8 mouse cellular contexts compared by ENCODE assay signal in the genomic region with DNA sequence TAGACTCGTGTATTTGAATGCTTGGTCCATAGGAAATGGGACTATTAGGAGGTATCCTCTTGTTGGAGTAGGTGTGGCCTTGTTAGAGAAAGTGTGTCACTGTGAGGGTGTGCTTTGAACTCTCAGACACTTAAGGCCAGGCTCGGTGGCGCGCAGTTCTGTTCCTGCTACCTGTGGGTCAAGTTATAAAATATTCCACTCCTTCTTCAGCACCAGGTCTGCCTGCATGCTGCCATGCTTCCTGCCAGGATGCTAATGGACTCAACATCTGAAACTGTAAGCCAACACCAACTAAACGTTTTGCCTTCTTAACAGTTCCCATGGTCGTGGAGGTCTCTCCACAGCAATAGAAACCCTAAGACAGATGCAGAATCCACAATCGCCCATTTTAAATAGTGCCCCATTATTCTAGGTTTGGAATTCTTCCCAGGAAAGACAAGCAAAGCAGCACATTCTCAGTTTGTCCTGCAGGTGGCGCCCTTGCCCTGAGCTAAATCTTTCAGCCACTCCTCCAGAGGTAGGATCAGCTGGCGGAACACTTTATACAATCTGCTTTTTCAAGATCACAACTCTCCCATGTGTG.
A peak's percentile ranks its signal among the peaks of the same experiment; 100 is the strongest.
DNase-seq lines count a peak whose midpoint lies in the region; ATAC-seq and TF ChIP-seq lines count a peak whose summit lies in the region.

No protein-coding gene starts in this region.

- no peaks in the 10 kb centered on the region for H3K4me1 ChIP-seq in forebrain, postnatal 0 days (ENCODE audit: insufficient read depth)
- no peaks in the 10 kb centered on the region for H3K4me1 ChIP-seq in hindbrain, embryonic 16.5 days (ENCODE audit: control insufficient read depth, insufficient read depth, low read depth, low read length)
- H3K4me1 ChIP-seq in midbrain, embryonic 12.5 days = no peaks in the 10 kb centered on the region

- H3K4me3 ChIP-seq in forebrain, postnatal 0 days (ENCODE audit: low read depth, low read length) = no peak overlapping the region
- no peak overlapping the region for H3K4me3 ChIP-seq in hindbrain, embryonic 16.5 days (ENCODE audit: low read length)
- no peak overlapping the region for H3K4me3 ChIP-seq in midbrain, embryonic 12.5 days

- no peaks in the 10 kb centered on the region for H3K9me3 ChIP-seq in forebrain, postnatal 0 days (ENCODE audit: low read length)
- no peaks in the 10 kb centered on the region for H3K9me3 ChIP-seq in hindbrain, embryonic 16.5 days (ENCODE audit: control insufficient read depth, low read length)
- no peaks in the 10 kb centered on the region for H3K9me3 ChIP-seq in midbrain, embryonic 12.5 days

- no peak overlapping the region for H3K27ac ChIP-seq in forebrain, postnatal 0 days (ENCODE audit: low read depth, low read length)
- H3K27ac ChIP-seq in hindbrain, embryonic 16.5 days (ENCODE audit: low read depth, low read length) = no peak overlapping the region
- no peak overlapping the region for H3K27ac ChIP-seq in midbrain, embryonic 12.5 days (replicated peaks)

- peak; percentile 97 for TF ChIP-seq CTCF in forebrain, postnatal 0 days (IDR thresholded peaks at IDR 0.05; ENCODE audit: low read depth)

- WGBS in forebrain, postnatal 0 days = 29% methylated on average over 9 of the region's 9 CpGs
- 24% methylated on average over 9 of the region's 9 CpGs for WGBS in hindbrain, embryonic 16.5 days
- 32% methylated on average over 9 of the region's 9 CpGs for WGBS in midbrain, embryonic 12.5 days

- no peak for ATAC-seq in CD4-positive, CD25-positive, alpha-beta regulatory T cell, adult 4 months
- ATAC-seq in forebrain, postnatal 0 days = peak; percentile 87
- peak; percentile 87 for ATAC-seq in hindbrain, embryonic 16.5 days
- peak; percentile 71 for ATAC-seq in midbrain, embryonic 12.5 days (ENCODE audit: low FRiP score, low read depth)

- no peak overlapping the region for H3K4me2 ChIP-seq in forebrain, postnatal 0 days (ENCODE audit: low read depth)
- H3K4me2 ChIP-seq in hindbrain, embryonic 16.5 days (ENCODE audit: low read length) = no peak overlapping the region
- no peak overlapping the region for H3K4me2 ChIP-seq in midbrain, embryonic 12.5 days (replicated peaks)

- DNase-seq in CD4-positive, CD25-positive, alpha-beta regulatory T cell, adult 2 months (ENCODE audit: low read depth, low spot score) = peak; percentile 34
- DNase-seq in cerebellum, adult 11-12 months = peak; percentile 53
- peak; percentile 93 for DNase-seq in forebrain, postnatal 0 days
- DNase-seq in left cerebral cortex, adult 11 months (ENCODE audit: low spot score) = peak; percentile 53
- DNase-seq in splenic B cell, adult 2 months (ENCODE audit: low read depth, low spot score) = peak; percentile 6

- no peaks in the 10 kb centered on the region for H3K27me3 ChIP-seq in forebrain, postnatal 0 days (ENCODE audit: insufficient read depth, low read length)
- no peaks in the 10 kb centered on the region for H3K27me3 ChIP-seq in hindbrain, embryonic 16.5 days (replicated peaks; ENCODE audit: control insufficient read depth, insufficient read depth, low read length)
- H3K27me3 ChIP-seq in midbrain, embryonic 12.5 days = no peaks in the 10 kb centered on the region
- no peaks in the 10 kb centered on the region for H3K27me3 ChIP-seq in splenic B cell, adult 2 months (ENCODE audit: control insufficient read depth, insufficient read depth, low read length, poor library complexity, severe bottlenecking)

- no peaks in the 10 kb centered on the region for H3K36me3 ChIP-seq in forebrain, postnatal 0 days (ENCODE audit: insufficient read depth)
- no peaks in the 10 kb centered on the region for H3K36me3 ChIP-seq in hindbrain, embryonic 16.5 days (ENCODE audit: control insufficient read depth, insufficient read depth, low read length)
- no peaks in the 10 kb centered on the region for H3K36me3 ChIP-seq in midbrain, embryonic 12.5 days
- no peaks in the 10 kb centered on the region for H3K36me3 ChIP-seq in splenic B cell, adult 2 months (ENCODE audit: control insufficient read depth, insufficient read depth, low read length, poor library complexity, severe bottlenecking)

- no peak overlapping the region for H3K9ac ChIP-seq in forebrain, postnatal 0 days
- no peak overlapping the region for H3K9ac ChIP-seq in hindbrain, embryonic 16.5 days (ENCODE audit: low read depth, low read length)
- H3K9ac ChIP-seq in midbrain, embryonic 12.5 days (replicated peaks) = no peak overlapping the region

Comparison
In these comparisons a context has a peak if more than half of its experiments do, and no peak if none do; other contexts are left out.
1. DNase-seq: peak in every context shown above with its lines; median percentile 93 in forebrain, postnatal 0 days; 53 in cerebellum, adult 11-12 months; 53 in left cerebral cortex, adult 11 months; 34 in CD4-positive, CD25-positive, alpha-beta regulatory T cell, adult 2 months; 6 in splenic B cell, adult 2 months.